9 mouse cellular contexts compared by ENCODE assay signal in the genomic region with DNA sequence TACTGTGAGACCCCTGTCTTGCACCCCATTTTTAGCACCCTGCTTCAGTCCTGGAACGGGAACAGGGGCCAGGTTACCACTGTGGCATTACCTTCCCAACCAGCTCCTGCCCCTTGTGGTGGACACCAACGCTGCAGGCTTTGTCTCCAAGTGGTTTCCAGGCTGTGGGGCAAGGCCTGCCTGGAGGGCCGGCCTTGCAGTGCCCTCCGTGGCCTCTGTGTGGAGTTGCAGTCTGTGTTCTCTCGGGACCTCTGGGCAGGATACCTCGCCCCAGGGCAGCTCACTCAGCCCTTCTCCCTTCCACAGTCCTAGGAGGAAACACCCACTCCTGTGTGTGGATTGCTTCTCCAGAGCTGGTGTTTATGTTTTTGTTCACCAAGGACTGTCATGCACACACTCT. TPM values are rescaled to one million over a fixed set of nuclear protein-coding genes. Genes with fewer than 3 reads are reported as not detected.
DNase-seq lines count a peak whose midpoint lies in the region; ATAC-seq and TF ChIP-seq lines count a peak whose summit lies in the region.
"Had no signal": no experiment of that assay in that cellular context is flagged by ENCODE, and none has a peak within 500 bp of the region (broad histone marks: within the 10 kb centered on the region; RNA-seq: fewer than 3 reads in every experiment).

No protein-coding gene starts in this region.

- no peak for TF ChIP-seq POLR2A in olfactory bulb, adult 2 months (IDR thresholded peaks at IDR 0.05; ENCODE audit: insufficient read depth, low read depth, low read length)

- TF ChIP-seq EP300 in liver, postnatal 0 days (IDR thresholded peaks at IDR 0.05; ENCODE audit: low read depth), result no peak

- peak; percentile 96 for ATAC-seq in cerebellum, adult (ENCODE audit: insufficient number of reproducible peaks, low FRiP score, low TSS enrichment)
- ATAC-seq in forebrain, embryonic 15.5 days (replicated peaks), result peak; percentile 83
- ATAC-seq in liver, postnatal 0 days, result peak; percentile 93

- in situ Hi-C loops in ES-E14 (cut with MboI; ENCODE audit: low sequenced_read_pairs in 2 of 2, unreplicated experiment in 2 of 2), result no loop called here

- H3K9ac ChIP-seq in ES-E14 (ENCODE audit: insufficient read depth, low read depth, low read length, poor library complexity, severe bottlenecking), result no peak overlapping the region
- H3K9ac ChIP-seq in forebrain, embryonic 15.5 days (replicated peaks), result no peak overlapping the region
- no peak overlapping the region for H3K9ac ChIP-seq in liver, postnatal 0 days (replicated peaks)

- peaks cover 0 to 3% of the 10 kb centered on the region in 2 experiments; a peak in 1 of 4 replicates for H3K4me1 ChIP-seq in ES-E14 (ENCODE audit: control insufficient read depth in 2 of 2, insufficient read depth in 2 of 2, low read length in 2 of 2, poor library complexity in 1 of 2)
- H3K4me1 ChIP-seq in forebrain, embryonic 15.5 days, result 0 out of 2 replicates have a peak, but pooled peaks cover 8% of the 10 kb centered on the region
- no peaks in the 10 kb centered on the region for H3K4me1 ChIP-seq in liver, postnatal 0 days (ENCODE audit: insufficient read depth)
- H3K4me1 ChIP-seq in olfactory bulb, adult 2 months (ENCODE audit: control insufficient read depth, insufficient read depth, low read length), result no peaks in the 10 kb centered on the region

- DNase-seq in ES-E14 (ENCODE audit: low read depth, low spot score), result peak; percentile 79
- peak; percentile 89 to 92 for DNase-seq in heart, postnatal 14 days
- DNase-seq in kidney, postnatal 4 days, result peak; percentile 90 to 93
- DNase-seq in liver, postnatal 0 days, result peak; percentile 84
- DNase-seq in thymus, postnatal 36 days, result peak; percentile 42 to 55

- H3K36me3 ChIP-seq in ES-E14 (ENCODE audit: control insufficient read depth, insufficient read depth, low read length, poor library complexity, severe bottlenecking), result no peaks in the 10 kb centered on the region
- H3K36me3 ChIP-seq in forebrain, embryonic 15.5 days, result no peaks in the 10 kb centered on the region
- no peaks in the 10 kb centered on the region for H3K36me3 ChIP-seq in liver, postnatal 0 days (replicated peaks; ENCODE audit: insufficient read depth, low read length)

- intact Hi-C loops in heart, postnatal 14 days (cut with DNase I), result loop anchor here (1.0 to 2.0 kb wide), 4 partner anchors 21 to 241 kb away; no protein-coding TSS in a partner anchor

- no peak overlapping the region for H3K4me3 ChIP-seq in ES-E14 (ENCODE audit: insufficient read depth in 1 of 2, low read depth in 1 of 2, low read length in 2 of 2, poor library complexity in 1 of 2, severe bottlenecking in 1 of 2)
- H3K4me3 ChIP-seq in forebrain, embryonic 15.5 days, result no peak overlapping the region
- H3K4me3 ChIP-seq in liver, postnatal 0 days (ENCODE audit: low read depth, low read length), result no peak overlapping the region
- H3K4me3 ChIP-seq in olfactory bulb, adult 2 months (ENCODE audit: insufficient read depth, low read depth, low read length), result no peak overlapping the region

- WGBS in forebrain, embryonic 15.5 days, result 0% methylated on average over 6 of the region's 6 CpGs
- WGBS in liver, postnatal 0 days (ENCODE audit: insufficient replicate concordance), result 2% methylated on average over 6 of the region's 6 CpGs
- 27% methylated on average over 6 of the region's 6 CpGs for WGBS in olfactory bulb, adult 2 months

- H3K4me2 ChIP-seq in forebrain, embryonic 15.5 days (replicated peaks), result no peak overlapping the region
- no peak overlapping the region for H3K4me2 ChIP-seq in liver, postnatal 0 days (ENCODE audit: low read depth, low read length)

- no peaks in the 10 kb centered on the region for H3K27me3 ChIP-seq in forebrain, embryonic 15.5 days
- no peaks in the 10 kb centered on the region for H3K27me3 ChIP-seq in liver, postnatal 0 days (ENCODE audit: insufficient read depth, low read length)

- no peak overlapping the region for H3K27ac ChIP-seq in ES-E14 (ENCODE audit: insufficient read depth, low read depth, low read length, poor library complexity, severe bottlenecking)
- no peak overlapping the region for H3K27ac ChIP-seq in forebrain, embryonic 15.5 days (replicated peaks)
- H3K27ac ChIP-seq in liver, postnatal 0 days (ENCODE audit: low read depth), result no peak overlapping the region
- no peak overlapping the region for H3K27ac ChIP-seq in olfactory bulb, adult 2 months (ENCODE audit: insufficient read depth, low read depth, low read length)
- H3K27ac ChIP-seq: macrophage had no signal

- no peaks in the 10 kb centered on the region for H3K9me3 ChIP-seq in ES-E14 (ENCODE audit: control insufficient read depth, insufficient read depth, low read depth, low read length)
- no peaks in the 10 kb centered on the region for H3K9me3 ChIP-seq in forebrain, embryonic 15.5 days
- H3K9me3 ChIP-seq in liver, postnatal 0 days (ENCODE audit: low read length), result no peaks in the 10 kb centered on the region

- peak; percentile 90 for TF ChIP-seq CTCF in liver, postnatal 0 days (IDR thresholded peaks at IDR 0.05; ENCODE audit: low read depth)
- TF ChIP-seq CTCF in olfactory bulb, adult 2 months (IDR thresholded peaks at IDR 0.05; ENCODE audit: insufficient read depth, low read depth, low read length), result peak; percentile 75; the same call in 1 of the 2 replicates

TF ChIP-seq in ES-E14, 5 proteins besides CTCF, POLR2A, EP300 and RAD21:
- TF ChIP-seq ZC3H11A (IDR thresholded peaks at IDR 0.05; ENCODE audit: borderline replicate concordance, low read depth, low read length), result peak; percentile 63
- no peak for TF ChIP-seq ZNF384 (IDR thresholded peaks at IDR 0.05; ENCODE audit: low read depth, low read length)

RNA-seq across cellular contexts. Expression of a gene that starts 43.2 kb away (rescaled TPM):
- 3.7 and 9.0 TPM in 2 replicates for total RNA-seq in ES-E14 (2012; rRNA removed)
- 0.83 and 0.92 TPM in 2 replicates for polyA plus RNA-seq in forebrain, embryonic 15.5 days (2015; fragmentation: Nextera tagmentation; extraction: Ambion mirVana)
- total RNA-seq in heart, postnatal 14 days (2021), result under 1 TPM; 0.45 to 0.56 TPM
- 0.18 and 0.22 TPM in 2 replicates for polyA plus RNA-seq in liver, postnatal 0 days (2015; fragmentation: Nextera tagmentation; extraction: Ambion mirVana)
- polyA plus RNA-seq in olfactory bulb, adult 2 months (2012; ENCODE audit: insufficient read depth, insufficient read length, low replicate concordance, missing spikeins), result not detected in 2 replicates
- polyA plus RNA-seq: macrophage had no signal
